Mouse (Mus musculus) fat pad, adult 2 months (tissue): ENCODE measurements around the gene Slamf9.

Experiments
- DNase-seq: peaks from one replicate; pipeline ENCODE4 v3.0.0-alpha.2; 2011; ENCODE audit warnings: low read depth, low spot score; ENCODE audit errors: extremely low read depth

Slamf9 gene

GRCm38 (mm10) chr1:172475054-172475741 lies at the start of gene Slamf9:
Gene Slamf9, plus strand, starts transcription at chr1:172475358.
- DNase-seq, result no peak

DNA sequence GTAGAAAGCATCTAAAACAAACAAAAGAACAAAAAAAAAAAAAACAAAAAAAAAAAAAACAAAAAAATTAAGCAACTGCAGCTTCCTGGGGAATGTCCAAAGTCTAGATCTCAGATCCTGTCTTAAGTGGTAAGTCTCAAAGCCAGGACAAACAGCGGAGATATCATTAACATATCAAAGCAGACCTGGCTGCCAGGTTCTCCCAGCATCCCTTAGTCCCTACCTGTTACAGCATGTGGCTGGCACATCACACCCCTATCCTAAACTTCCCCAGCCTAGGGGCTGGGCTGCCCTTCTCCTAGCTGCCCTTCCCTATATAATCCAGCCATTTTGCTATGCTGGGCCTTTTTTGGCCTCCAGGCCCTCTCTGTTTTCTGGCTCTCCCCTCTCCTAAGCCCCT lies 48.7 kb upstream of the Slamf9 start:
- DNase-seq, result peak; percentile 68

DNA sequence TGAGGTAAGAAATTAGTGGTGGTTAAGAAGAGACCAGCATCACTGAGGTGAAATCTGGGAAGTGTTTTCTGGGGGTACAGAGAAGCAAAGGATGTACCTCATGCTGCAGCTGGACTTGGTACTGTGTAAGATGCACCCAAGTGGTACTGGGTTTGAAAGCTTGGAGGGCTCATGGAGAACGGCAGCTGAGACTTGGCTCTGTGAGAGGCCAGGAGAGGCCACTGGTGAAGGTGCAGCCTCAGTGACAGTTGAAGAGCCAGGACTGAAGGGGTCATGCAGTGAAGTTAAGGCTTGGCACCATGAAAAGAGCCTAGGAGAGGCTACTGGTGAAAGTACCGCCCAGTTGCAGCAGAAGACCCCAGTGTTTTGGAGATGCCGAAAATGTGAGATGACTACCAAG lies 47.3 kb upstream of the Slamf9 start:
- DNase-seq, result no peak

DNA sequence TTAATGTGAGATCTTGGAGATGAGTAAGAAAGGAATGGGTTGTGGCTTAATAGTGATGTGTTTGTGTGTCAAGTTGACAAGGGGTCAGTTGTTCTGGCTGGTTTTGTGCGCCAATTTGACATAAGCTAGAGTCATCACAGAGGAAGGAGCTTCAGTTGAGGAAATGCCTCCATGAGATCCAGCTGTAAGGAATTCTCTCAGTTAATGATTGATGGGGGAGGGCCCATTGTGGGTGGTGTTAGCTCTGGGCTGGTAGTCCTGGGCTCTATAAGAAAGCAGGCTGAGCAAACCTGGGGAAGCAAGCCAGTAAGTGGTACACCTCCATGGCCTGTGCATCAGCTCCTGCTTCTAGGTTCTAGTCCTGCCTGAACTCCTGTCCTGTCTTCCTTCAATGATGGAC lies 46.5 kb upstream of the Slamf9 start:
- DNase-seq, result no peak

- DNase-seq, result no peak
These were observed 44.4 kb upstream of the Slamf9 start for GRCm38 (mm10) chr1:172430731-172431220.

- DNase-seq, result peak; percentile 92
These were observed 43.1 kb upstream of the Slamf9 start for GRCm38 (mm10) chr1:172431836-172432586.

GRCm38 (mm10) chr1:172432587-172432955 lies 42.6 kb upstream of the Slamf9 start:
- no peak for DNase-seq

DNA sequence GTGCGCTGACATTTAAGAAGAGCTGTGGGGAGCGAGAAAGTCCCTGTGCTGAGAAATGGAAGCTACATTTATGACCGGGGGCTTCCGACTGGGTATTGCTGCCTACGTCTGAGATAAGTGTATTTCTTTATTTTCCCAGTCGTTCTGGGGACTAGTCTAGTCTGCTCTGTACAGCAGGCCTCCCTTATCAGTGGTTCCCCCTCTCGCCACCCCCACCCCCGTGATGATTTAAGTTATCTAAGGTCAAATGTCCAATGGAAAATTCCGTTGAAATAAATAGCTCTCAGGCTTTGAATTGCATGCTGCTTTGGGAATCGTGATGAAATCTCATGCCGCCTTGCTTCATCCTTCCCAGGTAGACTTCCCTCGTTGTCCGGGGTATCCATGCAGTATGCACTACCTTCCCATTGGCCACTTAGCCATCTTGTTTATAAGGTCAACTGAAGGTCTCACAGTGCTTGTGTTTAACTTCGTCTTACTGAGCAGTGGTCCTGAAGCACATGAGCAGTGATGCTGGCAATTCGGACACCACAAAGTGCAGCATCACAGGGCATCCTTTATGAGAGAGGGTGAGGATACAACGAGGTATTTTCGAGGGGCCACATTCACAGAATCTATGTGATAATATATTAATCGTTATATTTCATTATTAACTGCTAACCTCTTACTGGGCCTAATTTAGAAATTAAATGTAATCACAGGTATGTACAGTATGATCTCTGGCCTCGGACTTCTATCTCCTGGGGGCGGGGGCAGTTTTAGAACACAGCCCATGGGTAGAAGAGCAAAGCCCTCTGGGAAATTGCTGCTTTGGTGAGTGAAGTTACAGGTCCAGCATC lies 41.9 kb upstream of the Slamf9 start:
- no peak for DNase-seq

GRCm38 (mm10) chr1:172433851-172434165 lies 41.4 kb upstream of the Slamf9 start:
- DNase-seq, result no peak

DNA sequence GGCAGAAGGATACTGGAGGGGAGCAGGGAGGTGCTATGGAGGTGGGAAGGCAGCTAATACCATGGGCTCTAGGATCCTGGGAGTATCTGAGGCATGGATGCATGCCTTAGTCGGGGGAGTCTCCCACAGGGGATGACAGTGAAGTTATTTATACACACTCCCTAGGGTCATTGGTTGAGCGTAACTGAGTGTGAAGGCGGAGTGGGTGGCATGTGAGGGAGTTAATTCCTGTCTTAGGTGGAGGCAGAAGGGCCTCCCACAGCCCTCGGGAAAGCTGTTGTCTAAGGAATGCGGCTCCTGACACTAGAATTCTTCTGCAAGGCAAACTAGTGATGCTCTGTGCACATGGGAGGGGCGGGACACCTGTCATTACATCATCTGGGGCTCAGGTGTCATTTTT lies 38.4 kb upstream of the Slamf9 start:
- DNase-seq, result no peak

DNA sequence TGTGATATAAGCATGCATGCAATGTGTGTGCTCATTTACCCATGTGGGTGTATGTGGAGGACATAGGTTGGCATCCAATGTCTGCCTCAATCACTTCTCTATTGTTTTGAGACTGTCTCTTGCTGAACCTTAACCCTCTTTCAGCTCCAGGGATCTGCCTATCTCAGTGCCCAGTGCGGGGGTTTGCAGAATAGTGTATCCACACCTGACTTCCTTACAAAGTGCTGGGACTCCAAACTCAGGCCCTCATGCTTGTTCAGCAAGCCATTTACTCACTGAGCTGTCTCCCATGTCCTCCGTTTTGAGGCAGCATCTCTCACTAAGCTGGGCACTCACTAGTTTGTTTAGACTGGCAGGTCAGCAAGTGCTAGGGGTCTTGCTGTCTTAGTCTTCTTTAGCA lies 36.5 kb upstream of the Slamf9 start:
- DNase-seq, result no peak

DNA sequence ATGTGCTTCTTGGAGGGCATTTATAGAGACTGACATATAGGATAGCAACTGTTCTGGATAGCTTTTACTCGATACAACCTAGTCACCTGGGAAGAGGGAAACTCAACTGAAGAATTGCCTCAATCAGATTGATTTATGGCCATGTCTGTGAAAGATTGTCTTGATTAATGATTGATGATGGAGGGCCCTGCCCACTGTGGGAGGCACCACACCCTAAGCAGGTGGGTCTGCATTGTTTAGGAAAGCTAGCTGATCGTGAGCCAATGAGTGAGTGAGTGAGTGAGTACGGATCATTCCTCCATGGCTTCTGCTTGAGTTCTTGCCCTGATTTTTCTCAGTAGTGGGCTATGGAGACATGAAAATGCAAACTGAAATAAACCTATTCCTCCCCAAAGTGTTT lies 34.6 kb upstream of the Slamf9 start:
- no peak for DNase-seq

DNA sequence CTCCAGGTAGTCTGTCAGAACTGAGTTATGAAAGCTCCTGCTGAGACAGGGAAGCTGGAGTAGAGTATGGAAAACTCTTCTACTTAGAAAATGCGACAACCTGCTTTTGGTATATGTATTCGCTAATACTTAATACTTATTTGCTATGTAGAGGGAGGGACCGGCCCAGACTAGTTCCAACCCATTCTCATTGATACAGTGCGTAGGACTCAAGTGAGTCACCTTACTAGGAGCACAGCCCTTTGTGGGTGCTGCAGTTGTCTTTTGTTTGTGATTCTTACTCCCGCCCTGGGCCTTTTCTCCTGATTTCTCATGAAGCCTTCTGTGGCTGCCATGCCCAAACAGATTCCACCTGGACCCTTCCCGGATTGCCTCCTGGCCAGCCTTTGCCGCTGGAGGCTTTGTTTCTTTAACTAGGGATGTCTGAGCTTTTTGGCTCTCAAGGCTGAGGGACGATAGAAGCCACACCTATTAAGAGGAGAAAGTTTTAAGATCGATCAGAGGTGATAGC lies 33.2 kb upstream of the Slamf9 start:
- DNase-seq, result no peak

DNA sequence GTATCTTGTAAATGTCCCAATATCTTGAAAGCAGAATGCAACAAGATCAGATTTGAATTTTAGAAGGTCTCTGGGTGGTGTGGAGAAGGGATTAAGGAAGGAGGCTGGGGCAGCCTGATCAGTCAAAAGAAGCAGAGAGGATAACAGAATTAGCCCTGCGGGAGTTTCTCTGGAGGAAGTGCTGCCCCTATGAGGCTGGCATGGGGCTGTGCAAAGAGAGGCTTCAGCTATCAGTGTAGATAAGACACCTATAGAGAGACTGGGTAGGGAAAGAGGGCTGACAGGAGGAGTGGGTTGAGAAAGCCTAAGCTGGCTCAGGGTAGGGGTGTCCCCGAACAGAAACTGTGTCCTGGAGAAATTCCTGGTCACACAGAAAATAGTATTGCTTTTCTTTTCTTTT lies 24.9 kb upstream of the Slamf9 start:
- no peak for DNase-seq

- no peak for DNase-seq
These were observed 24.2 kb upstream of the Slamf9 start for GRCm38 (mm10) chr1:172450848-172451470.

DNA sequence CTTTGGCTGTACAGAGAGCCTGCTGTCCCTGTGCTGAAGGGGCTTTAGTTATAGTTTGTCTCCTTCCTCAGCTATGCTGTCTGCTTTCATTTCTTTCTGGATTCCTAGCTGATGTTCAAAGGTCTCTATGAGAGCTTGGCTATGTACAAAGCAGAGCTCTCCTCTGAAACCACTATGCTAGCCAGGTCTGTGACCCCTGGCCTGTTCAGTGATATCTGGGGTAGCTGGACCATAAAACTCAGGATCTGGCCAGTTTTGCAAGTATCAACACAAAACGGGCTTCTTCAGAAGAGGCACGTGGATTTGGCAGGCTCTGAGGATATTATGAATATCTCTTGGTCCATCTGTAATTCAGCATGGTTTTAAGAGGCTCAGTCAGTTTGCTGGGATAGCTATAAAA lies 22.2 kb upstream of the Slamf9 start:
- no peak for DNase-seq

DNA sequence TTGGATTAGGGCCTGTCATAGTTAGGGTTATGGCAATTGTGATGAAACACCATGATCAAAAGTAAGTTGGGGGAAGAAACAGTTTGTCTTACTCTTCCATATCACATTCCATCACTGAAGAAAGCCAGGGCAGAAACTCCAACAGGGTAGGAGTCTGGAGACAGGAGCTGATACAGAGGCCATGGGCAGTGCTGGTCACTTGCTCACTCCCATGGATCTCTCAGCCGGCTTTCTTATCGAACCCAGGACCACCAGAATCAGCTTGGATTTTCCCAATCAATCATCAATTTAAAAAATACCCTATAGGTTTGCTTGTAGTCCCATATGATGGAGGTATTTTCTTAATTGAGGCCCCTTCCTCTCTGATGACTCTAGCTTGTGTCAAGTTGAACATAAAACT lies 21.3 kb upstream of the Slamf9 start:
- DNase-seq, result no peak

DNA sequence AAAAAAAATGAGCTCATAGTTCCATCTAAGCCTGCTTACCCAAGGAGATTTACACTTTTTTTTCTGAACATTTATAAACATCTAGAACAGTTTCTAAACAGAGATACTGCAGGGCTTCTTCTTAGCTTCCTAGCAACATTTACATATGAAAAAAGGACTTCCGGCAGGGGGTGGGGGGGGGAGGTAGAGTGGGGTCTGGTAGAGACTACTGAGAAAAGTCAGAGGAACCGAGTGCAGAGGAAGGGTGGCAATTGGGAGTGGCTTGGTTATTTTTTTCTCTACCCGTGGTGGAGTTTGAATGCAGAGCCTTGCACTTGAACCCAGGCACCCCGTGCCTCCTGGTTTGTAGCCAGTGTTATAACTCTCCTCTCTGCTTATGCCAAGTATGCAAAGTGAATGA lies 19.7 kb upstream of the Slamf9 start:
- DNase-seq, result no peak

DNA sequence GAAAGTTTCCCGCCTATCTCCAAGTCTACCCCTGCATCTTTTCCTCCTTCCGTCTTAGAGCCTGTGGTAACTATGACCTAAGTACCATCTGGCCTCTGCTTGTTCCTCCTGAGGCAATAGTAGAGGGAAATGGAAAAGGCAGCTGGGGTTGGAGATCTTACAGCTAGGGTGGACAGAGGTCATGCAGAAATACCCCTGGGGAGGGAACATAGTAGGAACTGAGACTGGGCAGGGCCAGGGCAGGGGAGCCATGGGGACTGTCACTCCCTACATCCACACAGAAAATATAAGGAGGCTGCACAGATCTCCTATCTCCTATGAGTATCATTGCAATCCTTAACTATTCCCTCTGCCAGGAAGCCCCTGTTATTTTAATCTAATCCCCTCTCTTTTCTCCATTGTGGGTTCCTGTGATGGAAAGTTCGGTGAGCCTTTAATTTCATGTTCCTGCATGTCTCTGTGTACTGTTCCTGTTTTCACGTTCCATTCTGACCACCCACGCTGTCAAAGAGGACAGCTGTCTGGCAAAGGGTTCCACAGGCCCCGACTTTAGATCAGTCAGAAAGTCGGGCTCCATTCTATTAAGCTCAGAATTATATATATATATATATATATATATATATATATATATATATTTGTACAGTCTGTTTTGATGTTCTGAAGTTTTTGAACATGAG lies 19.0 kb upstream of the Slamf9 start:
- no peak for DNase-seq

GRCm38 (mm10) chr1:172457196-172457595 lies 18.0 kb upstream of the Slamf9 start:
- DNase-seq, result no peak

- no peak for DNase-seq
These were observed 17.1 kb upstream of the Slamf9 start for GRCm38 (mm10) chr1:172458041-172458440.
